In the genomic region with DNA sequence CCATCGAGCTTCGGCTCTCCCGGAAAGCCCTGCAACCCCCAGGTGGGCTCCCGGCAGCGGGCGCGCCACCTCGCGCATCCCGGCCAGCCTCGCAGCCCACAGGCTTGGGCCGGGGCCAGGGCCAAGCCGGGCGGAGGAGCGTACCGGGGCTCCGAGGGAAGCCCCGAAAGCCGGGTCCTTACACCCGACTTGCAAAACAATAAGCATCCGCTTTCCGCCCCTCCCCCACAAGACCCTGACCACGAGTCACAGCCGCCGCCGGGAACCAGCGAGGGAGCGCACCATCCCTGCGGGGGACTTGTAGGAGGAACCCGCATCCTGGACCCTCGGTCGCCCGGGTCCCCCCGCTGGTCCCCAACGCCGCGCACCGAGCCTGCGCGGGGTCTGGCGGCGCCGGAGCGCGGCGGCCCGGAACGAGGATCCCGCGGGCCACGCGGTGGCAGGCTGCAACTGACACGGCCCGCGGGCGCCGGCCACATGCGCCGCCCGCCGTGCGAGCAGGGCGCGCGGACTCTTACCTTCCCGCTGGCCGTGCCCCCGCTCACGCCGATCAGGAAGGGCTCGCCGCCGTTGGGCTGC, we compare ENCODE assay signal across 7 mouse cellular contexts. TPM values are rescaled to one million over a fixed set of nuclear protein-coding genes. Genes with fewer than 3 reads are reported as not detected.
DNase-seq lines count a peak whose midpoint lies in the region; ATAC-seq and TF ChIP-seq lines count a peak whose summit lies in the region.

No protein-coding gene starts in this region.

- H3K4me2 ChIP-seq in hindbrain, embryonic 11.5 days (replicated peaks; ENCODE audit: low read depth, low read length): peak overlapping the region; percentile 68
- peak overlapping the region; percentile 68 for H3K4me2 ChIP-seq in limb, embryonic 11.5 days (ENCODE audit: low read depth, severe bottlenecking)
- peak overlapping the region; percentile 77 for H3K4me2 ChIP-seq in midbrain, embryonic 11.5 days

- no peak for TF ChIP-seq POLR2A in MEL (IDR thresholded peaks at IDR 0.05; ENCODE audit: control insufficient read depth in 1 of 2, insufficient read depth in 1 of 2, low read depth in 1 of 2, low read length in 2 of 2, poor library complexity in 1 of 2)
- no peak for TF ChIP-seq POLR2A in bone marrow, adult 2 months (IDR thresholded peaks at IDR 0.05; ENCODE audit: borderline replicate concordance, control insufficient read depth, low read depth, low read length)

- peaks cover 2 to 27% of the 10 kb centered on the region in 2 experiments; a peak in 3 of 4 replicates for H3K36me3 ChIP-seq in MEL (ENCODE audit: control insufficient read depth in 1 of 2, insufficient read depth in 2 of 2, low read length in 2 of 2)
- H3K36me3 ChIP-seq in forebrain, embryonic 10.5 days (replicated peaks): peaks cover 26% of the 10 kb centered on the region
- H3K36me3 ChIP-seq in hindbrain, embryonic 11.5 days (ENCODE audit: control insufficient read depth, insufficient read depth, low read length): no peaks in the 10 kb centered on the region
- H3K36me3 ChIP-seq in limb, embryonic 11.5 days (ENCODE audit: control insufficient read depth, insufficient read depth, low read length): no peaks in the 10 kb centered on the region; the same call in 1 of the 2 replicates
- H3K36me3 ChIP-seq in midbrain, embryonic 11.5 days (ENCODE audit: control insufficient read depth, insufficient read depth, low read length): no peaks in the 10 kb centered on the region

- no peak for TF ChIP-seq RAD21 in MEL (IDR thresholded peaks at IDR 0.05; ENCODE audit: low read depth, low read length)

- ATAC-seq in hindbrain, embryonic 11.5 days (ENCODE audit: low FRiP score): peak; percentile 71
- ATAC-seq in limb, embryonic 11.5 days (ENCODE audit: insufficient number of reproducible peaks, low FRiP score, low TSS enrichment, low read depth): peak; percentile 38
- ATAC-seq in midbrain, embryonic 11.5 days (ENCODE audit: low FRiP score): peak; percentile 65

- under 1% methylated on average over 73 of the region's 73 CpGs for whole genome bisulfite sequencing in bone marrow, adult 2 months
- under 1% methylated on average over 73 of the region's 73 CpGs for WGBS in forebrain, embryonic 10.5 days
- WGBS in hindbrain, embryonic 11.5 days: under 1% methylated on average over 65 of the region's 73 CpGs
- WGBS in limb, embryonic 11.5 days: 0% methylated on average over 73 of the region's 73 CpGs
- WGBS in midbrain, embryonic 11.5 days: under 1% methylated on average over 71 of the region's 73 CpGs

- TF ChIP-seq EP300 in MEL (IDR thresholded peaks at IDR 0.05; ENCODE audit: low read depth in 1 of 2, low read length in 2 of 2): no peak

- peaks cover 56% of the 10 kb centered on the region for H3K79me2 ChIP-seq in MEL (ENCODE audit: control insufficient read depth, insufficient read depth, low read length, poor library complexity)

- no peaks in the 10 kb centered on the region for H3K9me3 ChIP-seq in MEL (replicated peaks; ENCODE audit: insufficient read depth, low read length)
- H3K9me3 ChIP-seq in forebrain, embryonic 10.5 days: no peaks in the 10 kb centered on the region
- H3K9me3 ChIP-seq in hindbrain, embryonic 11.5 days (ENCODE audit: control insufficient read depth, low read length): no peaks in the 10 kb centered on the region
- no peaks in the 10 kb centered on the region for H3K9me3 ChIP-seq in limb, embryonic 11.5 days (ENCODE audit: control insufficient read depth, low read length)
- no peaks in the 10 kb centered on the region for H3K9me3 ChIP-seq in midbrain, embryonic 11.5 days (ENCODE audit: control insufficient read depth, low read length)

- TF ChIP-seq CTCF in MEL (IDR thresholded peaks at IDR 0.05 in 2 of 3, conservative IDR thresholded peaks at IDR 0.05 in 1 of 3; ENCODE audit: control insufficient read depth in 1 of 3, insufficient read depth in 1 of 3, low read depth in 2 of 3, low read length in 3 of 3, poor library complexity in 1 of 3, severe bottlenecking in 1 of 3): no peak
- TF ChIP-seq CTCF in bone marrow, adult 2 months (IDR thresholded peaks at IDR 0.05; ENCODE audit: control insufficient read depth, insufficient read depth, low read length): no peak

- peak; percentile 78 for DNase-seq in MEL (ENCODE audit: low read depth, low spot score)
- peak; percentile 83 for DNase-seq in forebrain, embryonic 10.5 days (ENCODE audit: extremely low spot score, low spot score)
- DNase-seq in hindbrain, embryonic 11.5 days (ENCODE audit: low spot score): peak; percentile 86
- peak; percentile 91 for DNase-seq in limb, embryonic 11.5 days (ENCODE audit: low spot score)
- DNase-seq in midbrain, embryonic 11.5 days (ENCODE audit: low spot score, missing footprints): no peak
- peak; percentile 45 to 46 for DNase-seq in spleen, adult 18-20 months

- H3K27me3 ChIP-seq in MEL (ENCODE audit: control insufficient read depth in 1 of 2, insufficient read depth in 2 of 2, low read length in 2 of 2): no peaks in the 10 kb centered on the region
- peaks cover 27% of the 10 kb centered on the region for H3K27me3 ChIP-seq in forebrain, embryonic 10.5 days (ENCODE audit: poor library complexity, severe bottlenecking)
- H3K27me3 ChIP-seq in hindbrain, embryonic 11.5 days (ENCODE audit: control insufficient read depth, insufficient read depth, low read length): no peaks in the 10 kb centered on the region
- no peaks in the 10 kb centered on the region for H3K27me3 ChIP-seq in limb, embryonic 11.5 days (ENCODE audit: control insufficient read depth, insufficient read depth, low read length)
- H3K27me3 ChIP-seq in midbrain, embryonic 11.5 days (ENCODE audit: control insufficient read depth, insufficient read depth, low read length): no peaks in the 10 kb centered on the region

- H3K27ac ChIP-seq in MEL (ENCODE audit: control insufficient read depth, low read depth, low read length): peak overlapping the region; percentile 87
- H3K27ac ChIP-seq in bone marrow, adult 2 months (ENCODE audit: control insufficient read depth, insufficient read depth, low read depth, low read length, poor library complexity): peak overlapping the region; percentile 81
- H3K27ac ChIP-seq in forebrain, embryonic 10.5 days: peak overlapping the region; percentile 98
- peak overlapping the region; percentile 97 for H3K27ac ChIP-seq in hindbrain, embryonic 11.5 days (ENCODE audit: low read depth, low read length)
- H3K27ac ChIP-seq in limb, embryonic 11.5 days (replicated peaks; ENCODE audit: low read depth, low read length): peak overlapping the region; percentile 86
- H3K27ac ChIP-seq in midbrain, embryonic 11.5 days (ENCODE audit: low read depth, low read length): peak overlapping the region; percentile 90

- peak overlapping the region; percentile 90 to 99 for H3K4me3 ChIP-seq in MEL (ENCODE audit: control insufficient read depth in 1 of 2, insufficient read depth in 1 of 2, low read depth in 2 of 2, low read length in 2 of 2)
- H3K4me3 ChIP-seq in bone marrow, adult 2 months (replicated peaks; ENCODE audit: control insufficient read depth, low read depth, low read length): peak overlapping the region; percentile 90
- peak overlapping the region; percentile 95 for H3K4me3 ChIP-seq in forebrain, embryonic 10.5 days
- H3K4me3 ChIP-seq in hindbrain, embryonic 11.5 days (ENCODE audit: low read depth, low read length): peak overlapping the region; percentile 90
- peak overlapping the region; percentile 95 for H3K4me3 ChIP-seq in limb, embryonic 11.5 days (ENCODE audit: low read depth, low read length)
- peak overlapping the region; percentile 72 for H3K4me3 ChIP-seq in midbrain, embryonic 11.5 days (ENCODE audit: low read depth, low read length)

- H3K9ac ChIP-seq in MEL (ENCODE audit: control insufficient read depth, low read depth, low read length, poor library complexity, severe bottlenecking): peak overlapping the region; percentile 93
- peak overlapping the region; percentile 94 for H3K9ac ChIP-seq in hindbrain, embryonic 11.5 days (ENCODE audit: low read depth, low read length)
- H3K9ac ChIP-seq in limb, embryonic 11.5 days (ENCODE audit: low read length): peak overlapping the region; percentile 90
- peak overlapping the region; percentile 96 for H3K9ac ChIP-seq in midbrain, embryonic 11.5 days (ENCODE audit: low read length)

- H3K4me1 ChIP-seq in MEL (ENCODE audit: control insufficient read depth in 1 of 2, insufficient read depth in 2 of 2, low read length in 2 of 2): peaks cover 8 to 26% of the 10 kb centered on the region in 2 experiments
- peaks cover 3% of the 10 kb centered on the region; the same call in 1 of the 2 replicates for H3K4me1 ChIP-seq in bone marrow, adult 2 months (ENCODE audit: control insufficient read depth, insufficient read depth, low read length)
- peaks cover 47% of the 10 kb centered on the region for H3K4me1 ChIP-seq in forebrain, embryonic 10.5 days
- peaks cover 5% of the 10 kb centered on the region for H3K4me1 ChIP-seq in hindbrain, embryonic 11.5 days (replicated peaks; ENCODE audit: control insufficient read depth, insufficient read depth, low read length)
- peaks cover 3% of the 10 kb centered on the region; the same call in 1 of the 2 replicates for H3K4me1 ChIP-seq in limb, embryonic 11.5 days (ENCODE audit: control insufficient read depth, insufficient read depth, low read length)
- peaks cover 14% of the 10 kb centered on the region for H3K4me1 ChIP-seq in midbrain, embryonic 11.5 days (ENCODE audit: control insufficient read depth, insufficient read depth, low read length)

RNA-seq across cellular contexts. Expression of gene Uck2, which starts 0.8 kb away (rescaled TPM):
- 191 and 213 TPM in 2 replicates for total RNA-seq in MEL (2012; rRNA removed)
- 100 to 1,000 TPM; 290 to 643 TPM for polyA plus RNA-seq in MEL (2012; ENCODE audit: insufficient read depth in 1 of 2, insufficient read length in 2 of 2, low read depth in 1 of 2, low replicate concordance in 2 of 2, missing spikeins in 1 of 2)
- 25.8 and 42.3 TPM in 2 replicates for polyA plus RNA-seq in bone marrow, adult 2 months (2011; ENCODE audit: insufficient read depth, insufficient read length, low replicate concordance, missing spikeins)
- 135 TPM in 2 replicates for polyA plus RNA-seq in forebrain, embryonic 10.5 days (2016; fragmentation: Nextera tagmentation; extraction: Ambion mirVana)
- polyA plus RNA-seq in hindbrain, embryonic 11.5 days (2014; fragmentation: Nextera tagmentation; extraction: Ambion mirVana): 106 and 116 TPM in 2 replicates
- 138 and 143 TPM in 2 replicates for polyA plus RNA-seq in limb, embryonic 11.5 days (2014; fragmentation: Nextera tagmentation; extraction: Ambion mirVana)
- 110 and 113 TPM in 2 replicates for polyA plus RNA-seq in midbrain, embryonic 11.5 days (2014; fragmentation: Nextera tagmentation; extraction: Ambion mirVana)

RNA-seq across cellular contexts. Expression of gene Tmco1, which starts 23.8 kb away (rescaled TPM):
- 126 and 128 TPM in 2 replicates for total RNA-seq in MEL (2012; rRNA removed)
- 100 to 1,000 TPM in 1 of 2 experiments, not detected in 1; 110 TPM for polyA plus RNA-seq in MEL (2012; ENCODE audit: insufficient read depth in 1 of 2, insufficient read length in 2 of 2, low read depth in 1 of 2, low replicate concordance in 2 of 2, missing spikeins in 1 of 2)
- 26.4 and 29.7 TPM in 2 replicates for polyA plus RNA-seq in bone marrow, adult 2 months (2011; ENCODE audit: insufficient read depth, insufficient read length, low replicate concordance, missing spikeins)
- polyA plus RNA-seq in forebrain, embryonic 10.5 days (2016; fragmentation: Nextera tagmentation; extraction: Ambion mirVana): 73.4 and 77.1 TPM in 2 replicates
- polyA plus RNA-seq in hindbrain, embryonic 11.5 days (2014; fragmentation: Nextera tagmentation; extraction: Ambion mirVana): 93.3 and 95.7 TPM in 2 replicates
- polyA plus RNA-seq in limb, embryonic 11.5 days (2014; fragmentation: Nextera tagmentation; extraction: Ambion mirVana): 77.0 and 81.5 TPM in 2 replicates
- 94.2 and 105 TPM in 2 replicates for polyA plus RNA-seq in midbrain, embryonic 11.5 days (2014; fragmentation: Nextera tagmentation; extraction: Ambion mirVana)
